16 mouse cellular contexts compared by ENCODE assay signal in genomic region chr1:73233636-73234035, GRCm38 (mm10).
"Had no signal": no experiment of that assay in that cellular context is flagged by ENCODE, and none has a peak within 500 bp of the region (broad histone marks: within the 10 kb centered on the region; RNA-seq: fewer than 3 reads in every experiment).

No protein-coding gene starts in this region.

- H3K36me3 ChIP-seq: neural tube, embryonic 13.5 days; neural tube, embryonic 15.5 days; stomach, embryonic 15.5 days had no signal

- H3K4me3 ChIP-seq: neural tube, embryonic 13.5 days; neural tube, embryonic 15.5 days; stomach, embryonic 15.5 days had no signal

- H3K27me3 ChIP-seq: neural tube, embryonic 13.5 days; neural tube, embryonic 15.5 days; stomach, embryonic 15.5 days had no signal

- DNase-seq: retina, postnatal 1 day; right cerebral cortex, adult 18-20 months; right cerebral cortex, postnatal 14 days; right cerebral cortex, postnatal 25 days; right cerebral cortex, postnatal 4 days; spleen, adult 18-20 months; thymus, adult 18-20 months; thymus, adult 2 months; thymus, postnatal 14 days; thymus, postnatal 25 days; thymus, postnatal 36 days; thymus, postnatal 4 days had no signal

- H3K9me3 ChIP-seq: neural tube, embryonic 15.5 days; stomach, embryonic 15.5 days had no signal

- H3K4me2 ChIP-seq: neural tube, embryonic 13.5 days; neural tube, embryonic 15.5 days; stomach, embryonic 15.5 days had no signal

- H3K4me1 ChIP-seq: neural tube, embryonic 13.5 days; neural tube, embryonic 15.5 days; stomach, embryonic 15.5 days had no signal

- H3K27ac ChIP-seq: neural tube, embryonic 13.5 days; neural tube, embryonic 15.5 days; stomach, embryonic 15.5 days; stomach, postnatal 0 days had no signal

- H3K9ac ChIP-seq: neural tube, embryonic 13.5 days; neural tube, embryonic 15.5 days; stomach, embryonic 15.5 days had no signal
